10 mouse cellular contexts compared by ENCODE assay signal in the genomic region with DNA sequence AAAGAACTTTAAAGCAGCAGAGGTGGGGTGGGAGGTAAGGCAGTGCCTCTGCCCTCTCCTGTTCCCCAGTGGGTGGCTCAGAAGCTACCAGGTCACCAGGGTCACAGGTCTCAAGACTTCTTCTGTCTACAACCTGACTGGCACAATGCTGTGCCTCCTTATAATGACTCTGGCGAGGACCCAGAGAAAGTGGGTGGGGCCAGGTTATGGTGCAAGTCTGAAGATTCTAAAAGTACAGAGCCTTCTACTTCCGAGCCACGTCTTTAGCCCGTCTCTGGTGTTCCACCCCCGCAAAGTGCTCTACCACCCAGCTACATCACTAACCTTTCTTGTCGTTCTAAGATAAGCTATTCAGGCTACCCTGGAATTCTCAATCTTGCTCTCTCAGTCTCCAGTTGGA. TPM values are rescaled to one million over a fixed set of nuclear protein-coding genes. Genes with fewer than 3 reads are reported as not detected.
DNase-seq lines count a peak whose midpoint lies in the region; ATAC-seq and TF ChIP-seq lines count a peak whose summit lies in the region.
"Had no signal": no experiment of that assay in that cellular context is flagged by ENCODE, and none has a peak within 500 bp of the region (broad histone marks: within the 10 kb centered on the region; RNA-seq: fewer than 3 reads in every experiment).

No protein-coding gene starts in this region.

- no peak overlapping the region for H3K4me3 ChIP-seq in heart, embryonic 10.5 days
- no peak overlapping the region for H3K4me3 ChIP-seq in lung, embryonic 14.5 days (ENCODE audit: low read depth, low read length)
- H3K4me3 ChIP-seq: embryonic facial prominence, embryonic 13.5 days; limb, embryonic 15.5 days had no signal

- no peak for TF ChIP-seq CTCF in lung, embryonic 14.5 days (IDR thresholded peaks at IDR 0.05; ENCODE audit: low read depth)

- H3K4me2 ChIP-seq in lung, embryonic 14.5 days = no peak overlapping the region
- H3K4me2 ChIP-seq: embryonic facial prominence, embryonic 13.5 days; limb, embryonic 15.5 days had no signal

- peak overlapping the region; percentile 47; the same call in 1 of the 2 replicates for H3K27ac ChIP-seq in heart, embryonic 10.5 days
- peak overlapping the region; percentile 46; the same call in 1 of the 2 replicates for H3K27ac ChIP-seq in lung, embryonic 14.5 days (ENCODE audit: low read depth)
- H3K27ac ChIP-seq: embryonic facial prominence, embryonic 13.5 days had no signal

- H3K9me3 ChIP-seq in heart, embryonic 10.5 days = no peaks in the 10 kb centered on the region
- H3K9me3 ChIP-seq in lung, embryonic 14.5 days (ENCODE audit: low read depth, low read length) = no peaks in the 10 kb centered on the region
- H3K9me3 ChIP-seq: embryonic facial prominence, embryonic 13.5 days; limb, embryonic 15.5 days had no signal

- 46% methylated on average over 6 of the region's 6 CpGs for WGBS in heart, embryonic 10.5 days
- WGBS in lung, embryonic 14.5 days = 47% methylated on average over 6 of the region's 6 CpGs

- H3K36me3 ChIP-seq in heart, embryonic 10.5 days = peaks cover 21% of the 10 kb centered on the region
- peaks cover 19% of the 10 kb centered on the region for H3K36me3 ChIP-seq in lung, embryonic 14.5 days (ENCODE audit: insufficient read depth)

- no peak for DNase-seq in heart, embryonic 10.5 days (ENCODE audit: low spot score)
- DNase-seq in heart, adult 9 months (ENCODE audit: low spot score in 2 of 2) = no peak
- DNase-seq in c-Kit-positive CD71-positive TER-119-negative erythroid progenitor cells, embryonic 14.5 days (ENCODE audit: low read depth) = peak; percentile 64
- DNase-seq in lung, embryonic 14.5 days = no peak
- peak; percentile 70 to 79 for DNase-seq in spleen, postnatal 4 days (ENCODE audit: low spot score in 2 of 2)
- DNase-seq in yolk sac, embryonic 10.5 days (ENCODE audit: low spot score) = no peak
- DNase-seq in gastrocnemius, postnatal 10 days = no peak
- no peak for DNase-seq in right cerebral cortex, postnatal 14 days

- H3K4me1 ChIP-seq in heart, embryonic 10.5 days = peaks cover 63% of the 10 kb centered on the region
- peaks cover 3% of the 10 kb centered on the region for H3K4me1 ChIP-seq in lung, embryonic 14.5 days (ENCODE audit: insufficient read depth)

- ATAC-seq in lung, embryonic 14.5 days (ENCODE audit: insufficient read depth) = no peak

- H3K9ac ChIP-seq in lung, embryonic 14.5 days = no peak overlapping the region
- H3K9ac ChIP-seq: embryonic facial prominence, embryonic 13.5 days; limb, embryonic 15.5 days had no signal

- no peaks in the 10 kb centered on the region for H3K27me3 ChIP-seq in heart, embryonic 10.5 days (ENCODE audit: insufficient read depth, poor library complexity, severe bottlenecking)
- H3K27me3 ChIP-seq in lung, embryonic 14.5 days (ENCODE audit: insufficient read depth, low read length) = no peaks in the 10 kb centered on the region
- H3K27me3 ChIP-seq: embryonic facial prominence, embryonic 13.5 days; limb, embryonic 15.5 days had no signal

RNA-seq across cellular contexts. Expression of gene Ncf1, which starts 2.7 kb away (rescaled TPM):
- polyA plus RNA-seq in heart, embryonic 10.5 days (2016; fragmentation: Nextera tagmentation; extraction: Ambion mirVana) = 0.96 and 2.2 TPM in 2 replicates
- 4.8 and 6.4 TPM in 2 replicates for polyA plus RNA-seq in lung, embryonic 14.5 days (2014; fragmentation: Nextera tagmentation; extraction: Ambion mirVana)
- 1 to 10 TPM; 3.4 to 4.7 TPM for total RNA-seq in gastrocnemius, postnatal 10 days (2021)

RNA-seq across cellular contexts. Expression of gene Gtf2ird2, which starts 48.3 kb away (rescaled TPM):
- polyA plus RNA-seq in heart, embryonic 10.5 days (2016; fragmentation: Nextera tagmentation; extraction: Ambion mirVana) = 5.4 and 6.3 TPM in 2 replicates
- polyA plus RNA-seq in lung, embryonic 14.5 days (2014; fragmentation: Nextera tagmentation; extraction: Ambion mirVana) = 6.9 and 9.6 TPM in 2 replicates
- total RNA-seq in gastrocnemius, postnatal 10 days (2021) = 1 to 10 TPM; 6.1 to 7.2 TPM

RNA-seq across cellular contexts. Expression of gene Rcc1l, which starts 55.5 kb away (rescaled TPM):
- 32.9 and 36.7 TPM in 2 replicates for polyA plus RNA-seq in heart, embryonic 10.5 days (2016; fragmentation: Nextera tagmentation; extraction: Ambion mirVana)
- 31.2 and 35.5 TPM in 2 replicates for polyA plus RNA-seq in lung, embryonic 14.5 days (2014; fragmentation: Nextera tagmentation; extraction: Ambion mirVana)
- 10 to 100 TPM; 17.2 to 17.4 TPM for total RNA-seq in gastrocnemius, postnatal 10 days (2021)

Comparison
In these comparisons a context has a peak if more than half of its experiments do, and no peak if none do; other contexts are left out.
1. DNase-seq: peak in c-Kit-positive CD71-positive TER-119-negative erythroid progenitor cells, embryonic 14.5 days (single experiment) and spleen, postnatal 4 days (2 of 2); none in heart, embryonic 10.5 days (single experiment), heart, adult 9 months (0 of 2), lung, embryonic 14.5 days (single experiment), yolk sac, embryonic 10.5 days (single experiment), gastrocnemius, postnatal 10 days (single experiment) and right cerebral cortex, postnatal 14 days (single experiment).